Mouse (Mus musculus) layer of hippocampus, postnatal 25 days (tissue): Measurements from ENCODE around the gene Synj1. TPM values are rescaled to one million over a fixed set of nuclear protein-coding genes. Genes with fewer than 3 reads are reported as not detected.

Experiments
- DNase-seq, 2 experiments: peaks; one replicate each; pipeline ENCODE4 v3.0.0; 2022; ENCODE audit warnings: mixed read lengths in 2 of 2, low spot score in 1 of 2; ENCODE audit errors: extremely low spot score in 1 of 2
- microRNA-seq, 2 experiments: library from miRNA; unstranded; fragments of <30 nt; microRNA quantifications; one replicate each; pipeline ENCODE4 v1.2.0; 2021
- total RNA-seq, 2 experiments: library from RNA; stranded (reverse); gene quantifications; 2 replicates each; pipeline ENCODE4 v1.2.3; 2021

The Synj1 gene
- total RNA-seq, 2 experiments from 2014 or later = 388 to 393 TPM

DNA sequence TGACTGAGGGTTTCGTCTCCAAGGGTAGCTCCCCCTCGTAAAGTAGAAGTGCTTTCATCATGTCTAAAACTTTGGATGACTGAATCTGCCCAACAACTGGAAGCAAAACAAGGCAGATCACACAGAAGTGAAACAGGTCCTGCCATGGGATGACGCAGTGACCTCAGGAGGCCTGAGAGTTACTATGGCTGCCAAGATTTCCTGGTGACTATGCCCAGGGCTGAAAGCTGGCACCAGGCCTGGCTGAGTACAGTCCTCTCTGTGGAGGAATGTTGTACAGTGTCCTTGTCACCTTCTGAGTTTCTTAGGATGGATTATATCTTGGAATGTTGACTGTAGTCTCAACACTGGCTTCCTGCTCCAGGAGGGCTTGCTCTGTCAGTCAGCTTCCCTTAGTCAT is 113.5 kb downstream of the Synj1 start:
- no peak for DNase-seq

DNA sequence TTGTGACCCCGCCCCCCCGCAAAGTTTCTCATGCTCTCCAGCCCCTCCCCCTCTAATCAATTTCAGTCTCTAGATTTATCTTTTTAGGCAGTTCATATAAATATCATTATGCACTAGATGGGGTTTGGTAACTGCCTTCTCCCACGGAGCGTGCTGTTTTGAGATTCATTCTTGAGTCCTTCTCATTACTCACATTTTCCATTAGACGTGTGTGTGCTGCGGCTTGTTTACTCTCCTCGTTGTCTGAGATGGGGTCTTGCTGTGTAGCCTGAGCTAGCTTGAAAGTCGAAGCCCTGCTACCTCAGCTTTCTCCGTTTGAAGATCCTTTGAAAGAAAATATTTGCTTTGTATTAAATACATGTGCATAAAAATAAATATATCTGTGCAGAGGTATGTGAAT is 117.3 kb downstream of the Synj1 start:
- DNase-seq = no peak

DNA sequence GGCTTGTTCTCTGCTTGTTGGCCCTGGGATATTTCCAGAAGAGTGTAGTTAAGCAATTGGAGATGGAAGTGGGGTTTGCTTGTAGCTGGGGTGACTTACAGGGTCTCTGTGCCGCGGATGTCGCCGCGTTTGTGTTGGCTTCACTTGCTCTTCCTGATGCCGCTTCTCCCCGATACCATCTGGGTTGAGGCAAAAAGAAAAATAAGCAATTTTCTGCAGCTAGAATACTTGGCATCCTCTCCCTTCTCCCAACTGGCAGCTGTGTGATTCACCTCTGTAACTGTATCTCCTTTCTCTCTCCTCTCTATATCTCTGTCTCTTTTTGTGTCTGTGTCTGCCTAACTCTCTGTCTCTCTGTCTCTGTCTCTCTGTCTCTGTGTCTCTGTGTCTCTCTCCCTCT is 118.1 kb downstream of the Synj1 start:
- DNase-seq = no peak

DNA sequence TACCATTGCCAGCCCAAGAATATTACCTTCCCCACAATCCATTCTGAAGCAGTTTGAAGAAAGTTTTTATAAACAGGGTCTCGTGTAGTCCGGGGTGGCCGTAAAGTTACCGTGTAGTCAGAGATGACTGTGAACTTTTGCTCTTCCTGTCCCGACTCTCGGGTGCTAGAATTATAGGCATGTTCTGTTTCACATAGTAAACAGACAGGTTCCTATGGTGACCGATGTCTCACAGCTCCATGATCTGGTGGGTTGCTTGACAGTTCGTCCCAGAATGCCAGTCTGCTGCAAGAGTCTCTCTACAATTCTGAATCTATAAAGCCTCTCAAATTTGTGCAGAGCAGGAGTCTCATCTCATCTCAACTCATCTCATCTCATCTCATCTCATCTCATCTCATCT is 119.0 kb downstream of the Synj1 start:
- DNase-seq = no peak

DNA sequence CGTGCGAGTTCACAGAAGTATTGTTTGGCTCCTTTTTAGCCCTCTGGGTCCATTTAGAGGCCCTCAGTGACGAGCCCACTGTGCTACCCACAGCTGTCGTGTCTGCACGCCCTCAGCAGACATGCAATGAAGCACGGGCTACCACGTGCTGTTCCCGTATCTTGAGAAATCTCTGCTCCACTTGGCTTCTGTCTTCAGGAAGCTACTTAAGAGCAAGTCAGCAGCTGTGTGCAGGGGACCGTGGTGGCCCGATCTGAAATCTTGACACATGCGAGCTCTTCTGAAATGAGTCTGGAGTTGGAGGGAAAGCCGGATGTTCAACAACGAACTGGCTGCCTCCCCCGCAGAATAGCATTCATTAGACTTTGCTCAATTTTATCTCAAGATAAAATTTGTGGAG is 119.5 kb downstream of the Synj1 start:
- DNase-seq = no peak

DNA sequence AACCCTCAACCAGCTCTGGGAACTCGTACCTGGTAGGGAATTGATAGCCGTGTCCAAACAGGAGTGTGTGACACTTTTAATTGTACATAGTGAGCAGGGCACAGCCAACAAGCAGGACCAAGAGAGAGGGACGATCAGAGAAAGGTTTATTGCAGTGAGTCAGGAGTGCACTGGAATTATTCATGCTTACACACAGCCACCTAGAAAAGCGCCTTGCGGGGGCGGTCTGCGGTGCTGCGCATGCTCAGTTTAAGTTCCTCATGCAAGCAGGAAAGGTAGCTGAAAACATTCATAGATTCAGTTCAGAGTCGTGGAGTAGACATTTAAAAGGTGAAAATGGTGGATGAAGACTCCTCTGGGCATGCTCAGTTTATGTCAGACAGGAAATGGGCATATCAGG is 120.4 kb downstream of the Synj1 start:
- DNase-seq = no peak

Small RNA genes within 50 kb of the gene (microRNA-seq; reads per million reads assigned to microRNA genes)
- gene Gm22933 = 0 reads per million in 2 experiments

Other genes starting within 250 kb of the Synj1 start
- gene Urb1, start 200.9 kb downstream of the Synj1 start, total RNA-seq = 10 to 100 TPM; 11.5 to 15.6 TPM
- gene Eva1c, start 184.6 kb downstream of the Synj1 start, total RNA-seq = 1 to 10 TPM; 1.6 TPM
- 10 to 100 TPM; 43.6 to 44.2 TPM for gene Cfap298, start 76.2 kb downstream of the Synj1 start, total RNA-seq
- 10 to 100 TPM; 51.3 to 77.8 TPM for gene Paxbp1, start 33.2 kb upstream of the Synj1 start, total RNA-seq
- gene 4932438H23Rik, start 83.8 kb upstream of the Synj1 start, total RNA-seq = 1 to 10 TPM in 1 of 2 experiments, under 1 TPM in 1; 0.89 to 1.1 TPM
- 10 to 100 TPM; 37.2 to 38.6 TPM for gene Olig2, start 214.1 kb upstream of the Synj1 start, total RNA-seq